Mouse (Mus musculus) kidney, adult 2 months (tissue): ENCODE results near the gene Trit1.

Experiments used
- CTCF ChIP-seq: fragments of 200-500 bp; conservative IDR thresholded peaks from 2 replicates; pipeline ENCODE4 v1.5.1; 2011; ENCODE audit warnings: low read depth, mild to moderate bottlenecking, control low read depth, low read length, moderate library complexity, mixed read lengths; ENCODE audit not compliant: insufficient read depth, insufficient read length
- POLR2A ChIP-seq: fragments of 200-500 bp; IDR thresholded peaks from one replicate; pipeline ENCODE4 v1.6.1; 2011; ENCODE audit warnings: low read depth, low read length, control low read depth

DNA sequence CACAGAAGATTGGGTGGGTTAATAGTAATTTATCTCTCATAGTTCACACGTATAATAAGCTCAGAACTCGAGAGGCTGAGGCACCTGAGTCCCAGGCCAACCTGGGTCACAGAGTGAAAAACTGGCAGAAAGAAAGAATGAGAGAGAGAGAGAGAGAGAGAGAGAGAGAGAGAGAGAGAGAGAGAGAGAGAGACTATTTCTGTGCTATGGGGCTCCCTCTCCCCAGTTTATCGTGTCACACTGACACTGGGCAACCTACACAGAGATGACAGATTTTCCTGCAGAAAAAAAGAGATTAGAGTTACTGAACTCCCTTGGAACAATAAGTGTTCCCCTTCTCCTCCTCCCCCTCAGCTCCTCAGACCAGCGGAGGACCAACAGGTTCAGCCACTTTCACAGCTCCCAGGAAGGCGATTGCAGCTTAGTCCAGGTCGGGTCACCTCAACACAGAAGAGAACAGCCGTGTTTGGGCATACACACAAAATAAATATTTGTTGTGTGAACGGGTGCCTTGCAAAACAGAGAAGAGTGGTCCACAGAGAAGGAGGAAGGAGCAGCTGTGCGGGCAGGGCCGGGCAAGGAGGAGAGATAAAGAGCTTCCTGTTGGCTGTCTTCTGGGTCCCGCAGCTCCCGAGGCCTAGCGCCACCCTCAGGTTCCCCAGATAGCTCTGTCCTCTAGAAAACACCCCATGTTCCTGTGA is 55.0 kb downstream of the Trit1 start:
- peak; percentile 42 for TF ChIP-seq CTCF
- TF ChIP-seq POLR2A = no peak
